Comparison of ENCODE assay signal across 23 mouse cellular contexts in genomic region chr12:81294613-81295012, GRCm38 (mm10). TPM values are rescaled to one million over a fixed set of nuclear protein-coding genes. Genes with fewer than 3 reads are reported as not detected.
DNase-seq lines count a peak whose midpoint lies in the region; ATAC-seq and TF ChIP-seq lines count a peak whose summit lies in the region.
"Had no signal": no experiment of that assay in that cellular context is flagged by ENCODE, and none has a peak within 500 bp of the region (broad histone marks: within the 10 kb centered on the region; RNA-seq: fewer than 3 reads in every experiment).

No protein-coding gene starts in this region.

- no peak for TF ChIP-seq POLR2A in olfactory bulb, adult 2 months (IDR thresholded peaks at IDR 0.05; ENCODE audit: insufficient read depth, low read depth, low read length)

- no peaks in the 10 kb centered on the region for H3K36me3 ChIP-seq in midbrain, embryonic 16.5 days (ENCODE audit: control insufficient read depth, insufficient read depth, low read length)
- no peaks in the 10 kb centered on the region for H3K36me3 ChIP-seq in midbrain, embryonic 11.5 days (ENCODE audit: control insufficient read depth, insufficient read depth, low read length)
- H3K36me3 ChIP-seq: heart, embryonic 10.5 days; heart, embryonic 13.5 days had no signal

- no peaks in the 10 kb centered on the region for H3K9me3 ChIP-seq in midbrain, embryonic 16.5 days (replicated peaks; ENCODE audit: control insufficient read depth, low read length, poor library complexity, severe bottlenecking)
- H3K9me3 ChIP-seq in midbrain, embryonic 11.5 days (ENCODE audit: control insufficient read depth, low read length), result no peaks in the 10 kb centered on the region
- H3K9me3 ChIP-seq: heart, embryonic 10.5 days; heart, embryonic 13.5 days had no signal

- peak overlapping the region; percentile 2; the same call in 1 of the 2 replicates for H3K9ac ChIP-seq in midbrain, embryonic 16.5 days (ENCODE audit: low read depth, low read length)
- no peak overlapping the region for H3K9ac ChIP-seq in midbrain, embryonic 11.5 days (ENCODE audit: low read length)
- H3K9ac ChIP-seq: heart, embryonic 13.5 days; hindbrain, embryonic 14.5 days had no signal

- no peak overlapping the region for H3K4me2 ChIP-seq in midbrain, embryonic 16.5 days (ENCODE audit: low read length)
- H3K4me2 ChIP-seq in midbrain, embryonic 11.5 days, result no peak overlapping the region
- H3K4me2 ChIP-seq: heart, embryonic 13.5 days; hindbrain, embryonic 14.5 days had no signal

- no peak for TF ChIP-seq CTCF in olfactory bulb, adult 2 months (IDR thresholded peaks at IDR 0.05; ENCODE audit: insufficient read depth, low read depth, low read length)

- no peak for DNase-seq in frontal cortex, adult 2 months (ENCODE audit: extremely low spot score in 1 of 2, low spot score in 1 of 2)
- DNase-seq in midbrain, embryonic 11.5 days (ENCODE audit: low spot score, missing footprints), result no peak
- no peak for DNase-seq in cerebellum, postnatal 10 days
- DNase-seq: adrenal gland, adult 2 months; adrenal gland, postnatal 14 days; cerebellum, adult 11-12 months; cerebellum, adult 8-10 months; cerebellum, postnatal 14 days; gastrocnemius, postnatal 10 days; gastrocnemius, postnatal 36 days; heart, adult 2 months; heart, postnatal 14 days; heart, postnatal 4 days had no signal

- H3K27ac ChIP-seq in midbrain, embryonic 16.5 days (ENCODE audit: low read length), result no peak overlapping the region
- H3K27ac ChIP-seq in midbrain, embryonic 11.5 days (ENCODE audit: low read depth, low read length), result no peak overlapping the region
- peak overlapping the region; percentile 93 for H3K27ac ChIP-seq in olfactory bulb, adult 2 months (ENCODE audit: insufficient read depth, low read depth, low read length)
- H3K27ac ChIP-seq: heart, adult 2 months; heart, embryonic 10.5 days; heart, embryonic 13.5 days; hindbrain, embryonic 14.5 days; hindbrain, postnatal 0 days had no signal

- H3K4me1 ChIP-seq in midbrain, embryonic 16.5 days (ENCODE audit: control insufficient read depth, insufficient read depth, low read length), result peaks cover 7% of the 10 kb centered on the region; the same call in 1 of the 2 replicates
- H3K4me1 ChIP-seq in midbrain, embryonic 11.5 days (ENCODE audit: control insufficient read depth, insufficient read depth, low read length), result no peaks in the 10 kb centered on the region; the same call in 1 of the 2 replicates
- H3K4me1 ChIP-seq in olfactory bulb, adult 2 months (ENCODE audit: control insufficient read depth, insufficient read depth, low read length), result peaks cover 9% of the 10 kb centered on the region

- no peaks in the 10 kb centered on the region for H3K27me3 ChIP-seq in midbrain, embryonic 16.5 days (ENCODE audit: control insufficient read depth, insufficient read depth, low read depth, low read length)
- H3K27me3 ChIP-seq in midbrain, embryonic 11.5 days (ENCODE audit: control insufficient read depth, insufficient read depth, low read length), result no peaks in the 10 kb centered on the region
- H3K27me3 ChIP-seq: heart, embryonic 13.5 days had no signal

- ATAC-seq in frontal cortex, adult (ENCODE audit: low TSS enrichment), result peak; percentile 77
- ATAC-seq in midbrain, embryonic 16.5 days, result no peak
- no peak for ATAC-seq in midbrain, embryonic 11.5 days (ENCODE audit: low FRiP score)
- ATAC-seq: CD4-positive, CD25-positive, alpha-beta regulatory T cell, adult 4 months; forebrain, embryonic 16.5 days; hindbrain, postnatal 0 days; inflammation-experienced regulatory T-cells, adult 6 months had no signal

- WGBS in midbrain, embryonic 16.5 days, result 16% methylated on average over 5 of the region's 5 CpGs
- 24% methylated on average over 5 of the region's 5 CpGs for WGBS in midbrain, embryonic 11.5 days
- WGBS in olfactory bulb, adult 2 months, result 21% methylated on average over 5 of the region's 5 CpGs

- no peak overlapping the region for H3K4me3 ChIP-seq in midbrain, embryonic 16.5 days (ENCODE audit: low read depth, low read length)
- no peak overlapping the region for H3K4me3 ChIP-seq in midbrain, embryonic 11.5 days (ENCODE audit: low read depth, low read length)
- H3K4me3 ChIP-seq in olfactory bulb, adult 2 months (ENCODE audit: insufficient read depth, low read depth, low read length), result no peak overlapping the region
- H3K4me3 ChIP-seq: heart, adult 2 months; heart, embryonic 10.5 days; heart, embryonic 13.5 days had no signal

RNA-seq across cellular contexts. Expression of gene Slc8a3, which starts 38.4 kb away (rescaled TPM):
- 17.1 and 18.5 TPM in 2 replicates for polyA plus RNA-seq in frontal cortex, adult 2 months (2012; rRNA removed)
- 10.1 and 10.2 TPM in 2 replicates for polyA plus RNA-seq in midbrain, embryonic 16.5 days (2015; fragmentation: Nextera tagmentation; extraction: Ambion mirVana)
- 0.98 and 1.1 TPM in 2 replicates for polyA plus RNA-seq in midbrain, embryonic 11.5 days (2014; fragmentation: Nextera tagmentation; extraction: Ambion mirVana)
- polyA plus RNA-seq in olfactory bulb, adult 2 months (2012; ENCODE audit: insufficient read depth, insufficient read length, low replicate concordance, missing spikeins), result not detected in 2 replicates
- polyA plus RNA-seq: CD4-positive, CD25-positive, alpha-beta regulatory T cell, adult 4 months; inflammation-experienced regulatory T-cells, adult 6 months had no signal
